29 mouse cellular contexts compared by ENCODE assay signal in the genomic region with DNA sequence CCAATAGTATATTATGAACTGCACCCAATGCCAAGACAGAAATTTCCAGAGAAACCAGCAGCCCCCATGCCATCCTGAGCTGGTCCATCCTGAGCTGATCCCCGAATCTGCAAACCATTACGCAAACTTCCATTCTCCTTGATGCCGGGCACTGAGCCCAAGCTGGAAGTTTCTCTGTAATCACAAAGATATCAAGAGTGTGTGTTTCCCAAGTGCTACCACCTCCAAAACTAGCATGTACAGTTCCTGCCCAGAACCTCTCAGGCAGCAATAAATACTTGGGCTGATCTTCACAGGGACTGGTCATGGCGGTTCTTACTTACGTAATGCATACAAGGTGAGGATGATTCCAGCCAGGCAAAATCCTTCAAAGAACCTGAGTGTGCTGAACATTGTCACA. TPM values are rescaled to one million over a fixed set of nuclear protein-coding genes. Genes with fewer than 3 reads are reported as not detected.
A peak's percentile ranks its signal among the peaks of the same experiment; 100 is the strongest.
DNase-seq lines count a peak whose midpoint lies in the region; ATAC-seq lines count a peak whose summit lies in the region.
"Had no signal": no experiment of that assay in that cellular context is flagged by ENCODE, and none has a peak within 500 bp of the region (broad histone marks: within the 10 kb centered on the region; RNA-seq: fewer than 3 reads in every experiment).

No protein-coding gene starts in this region.

- no peak overlapping the region for H3K4me3 ChIP-seq in liver, embryonic 13.5 days (replicated peaks)
- no peak overlapping the region for H3K4me3 ChIP-seq in liver, embryonic 15.5 days (replicated peaks)
- H3K4me3 ChIP-seq in lung, embryonic 16.5 days (ENCODE audit: low read length): no peak overlapping the region
- H3K4me3 ChIP-seq: heart, embryonic 15.5 days; hindbrain, embryonic 13.5 days; limb, embryonic 12.5 days; myocyte; neural tube, embryonic 13.5 days; stomach, embryonic 15.5 days had no signal

- peak overlapping the region; percentile 61 for H3K27ac ChIP-seq in liver, embryonic 13.5 days
- H3K27ac ChIP-seq in liver, embryonic 15.5 days (replicated peaks): peak overlapping the region; percentile 64
- peak overlapping the region; percentile 18; the same call in 1 of the 2 replicates for H3K27ac ChIP-seq in lung, embryonic 16.5 days (ENCODE audit: low read length)
- H3K27ac ChIP-seq: heart, embryonic 15.5 days; hindbrain, embryonic 13.5 days; limb, embryonic 12.5 days; macrophage; neural tube, embryonic 13.5 days; stomach, embryonic 15.5 days had no signal

- no peak for DNase-seq in liver, embryonic 13.5 days
- peak; percentile 60 to 75 for DNase-seq in lung, postnatal 4 days
- no peak for DNase-seq in kidney, postnatal 25 days
- DNase-seq in left cerebral cortex, adult 11 months (ENCODE audit: low spot score): no peak
- DNase-seq: adrenal gland, postnatal 10 days; cerebellum, adult 2 months; cerebellum, postnatal 36 days; gastrocnemius, postnatal 25 days; heart, postnatal 36 days; kidney, adult 8-10 months; kidney, postnatal 10 days; retina, postnatal 1 day; right cerebral cortex, postnatal 25 days; thymus, adult 2 months; thymus, postnatal 4 days had no signal

- H3K4me1 ChIP-seq in liver, embryonic 13.5 days (replicated peaks): peaks cover 68% of the 10 kb centered on the region
- peaks cover 44% of the 10 kb centered on the region for H3K4me1 ChIP-seq in liver, embryonic 15.5 days (replicated peaks)
- H3K4me1 ChIP-seq in lung, embryonic 16.5 days (replicated peaks; ENCODE audit: control insufficient read depth, insufficient read depth, low read length): peaks cover 13% of the 10 kb centered on the region
- H3K4me1 ChIP-seq: heart, embryonic 15.5 days had no signal

- no peak for ATAC-seq in liver, embryonic 13.5 days (ENCODE audit: low read depth)
- no peak for ATAC-seq in liver, embryonic 15.5 days (ENCODE audit: insufficient read depth)
- ATAC-seq in lung, embryonic 16.5 days (ENCODE audit: low read depth): peak; percentile 45
- no peak for ATAC-seq in erythroblast, adult 5-6 weeks (replicated peaks; ENCODE audit: low FRiP score, poor library complexity, severe bottlenecking)
- ATAC-seq: activated CD4-positive, CD25-positive, alpha-beta regulatory T cell, adult 4 months; forebrain, embryonic 16.5 days; inflammation-experienced regulatory T-cells, adult 6 months; midbrain, embryonic 16.5 days had no signal

- peaks cover 85% of the 10 kb centered on the region for H3K36me3 ChIP-seq in liver, embryonic 13.5 days
- H3K36me3 ChIP-seq in liver, embryonic 15.5 days (replicated peaks): peaks cover 89% of the 10 kb centered on the region
- no peaks in the 10 kb centered on the region for H3K36me3 ChIP-seq in lung, embryonic 16.5 days (ENCODE audit: control insufficient read depth, insufficient read depth, low read length)
- H3K36me3 ChIP-seq: heart, embryonic 15.5 days; limb, embryonic 12.5 days; stomach, embryonic 15.5 days had no signal

- WGBS in liver, embryonic 13.5 days (ENCODE audit: insufficient replicate concordance): 93% methylated on average over 5 of the region's 5 CpGs
- 86% methylated on average over 5 of the region's 5 CpGs for WGBS in liver, embryonic 15.5 days (ENCODE audit: insufficient replicate concordance)
- WGBS in lung, embryonic 16.5 days: 70% methylated on average over 5 of the region's 5 CpGs

- no peak overlapping the region for H3K4me2 ChIP-seq in liver, embryonic 13.5 days
- no peak overlapping the region for H3K4me2 ChIP-seq in liver, embryonic 15.5 days
- H3K4me2 ChIP-seq in lung, embryonic 16.5 days (ENCODE audit: low read depth, low read length): no peak overlapping the region
- H3K4me2 ChIP-seq: heart, embryonic 15.5 days; hindbrain, embryonic 13.5 days; limb, embryonic 12.5 days; neural tube, embryonic 13.5 days; stomach, embryonic 15.5 days had no signal

- H3K27me3 ChIP-seq in liver, embryonic 13.5 days: no peaks in the 10 kb centered on the region
- H3K27me3 ChIP-seq in liver, embryonic 15.5 days: no peaks in the 10 kb centered on the region
- no peaks in the 10 kb centered on the region for H3K27me3 ChIP-seq in lung, embryonic 16.5 days (ENCODE audit: control insufficient read depth, insufficient read depth, low read depth, low read length)
- H3K27me3 ChIP-seq: heart, embryonic 15.5 days; hindbrain, embryonic 13.5 days; limb, embryonic 12.5 days; neural tube, embryonic 13.5 days; stomach, embryonic 15.5 days had no signal

- no peak overlapping the region for H3K9ac ChIP-seq in liver, embryonic 13.5 days
- H3K9ac ChIP-seq in liver, embryonic 15.5 days: no peak overlapping the region
- no peak overlapping the region for H3K9ac ChIP-seq in lung, embryonic 16.5 days (ENCODE audit: low read length)
- H3K9ac ChIP-seq: heart, embryonic 15.5 days; hindbrain, embryonic 13.5 days; limb, embryonic 12.5 days; neural tube, embryonic 13.5 days; stomach, embryonic 15.5 days had no signal

- H3K9me3 ChIP-seq in liver, embryonic 13.5 days (replicated peaks): no peaks in the 10 kb centered on the region
- no peaks in the 10 kb centered on the region for H3K9me3 ChIP-seq in liver, embryonic 15.5 days (replicated peaks)
- H3K9me3 ChIP-seq in lung, embryonic 16.5 days (ENCODE audit: control insufficient read depth, low read length): no peaks in the 10 kb centered on the region
- H3K9me3 ChIP-seq: heart, embryonic 15.5 days; hindbrain, embryonic 13.5 days; limb, embryonic 12.5 days; neural tube, embryonic 13.5 days; stomach, embryonic 15.5 days had no signal

RNA-seq across cellular contexts. Expression of a gene that starts 46.3 kb away (rescaled TPM):
- 6.2 and 7.7 TPM in 2 replicates for polyA plus RNA-seq in liver, embryonic 13.5 days (2015; fragmentation: Nextera tagmentation; extraction: Ambion mirVana)
- 7.4 and 9.1 TPM in 2 replicates for polyA plus RNA-seq in liver, embryonic 15.5 days (2015; fragmentation: Nextera tagmentation; extraction: Ambion mirVana)
- polyA plus RNA-seq in lung, embryonic 16.5 days (2015; fragmentation: Nextera tagmentation; extraction: Ambion mirVana): 3.8 and 4.4 TPM in 2 replicates
- total RNA-seq in erythroblast, adult 5-6 weeks (2015; ENCODE audit: low replicate concordance): 96.1 and 126 TPM in 2 replicates
- 118 and 177 TPM in 2 replicates for total RNA-seq in erythroblast, adult 5-6 weeks (2017; ENCODE audit: low replicate concordance)

Comparison
In these comparisons a context has a peak if more than half of its experiments do, and no peak if none do; other contexts are left out.
1. DNase-seq: peak in lung, postnatal 4 days (2 of 2); none in liver, embryonic 13.5 days (single experiment), kidney, postnatal 25 days (0 of 2) and left cerebral cortex, adult 11 months (single experiment).
2. Peak in every context shown above with its lines, with median percentiles within 50 percentile points of each other: H3K27ac ChIP-seq.